Mouse (Mus musculus) heart, adult 18-20 months (tissue): Measurements from ENCODE around the gene Gmfg. TPM values are rescaled to one million over a fixed set of nuclear protein-coding genes. Genes with fewer than 3 reads are reported as not detected.

Experiments
- DNase-seq, 2 experiments: peaks; one replicate each; pipeline ENCODE4 v3.0.0; 2021 to 2022; ENCODE audit warnings: mixed read lengths in 1 of 2
- total RNA-seq, 2 experiments: library from RNA; stranded (reverse); gene quantifications; 2 replicates each; pipeline ENCODE4 v1.2.3; 2021

Gmfg gene
- total RNA-seq, 2 experiments from 2014 or later, result 5.4 to 7.8 TPM

DNA sequence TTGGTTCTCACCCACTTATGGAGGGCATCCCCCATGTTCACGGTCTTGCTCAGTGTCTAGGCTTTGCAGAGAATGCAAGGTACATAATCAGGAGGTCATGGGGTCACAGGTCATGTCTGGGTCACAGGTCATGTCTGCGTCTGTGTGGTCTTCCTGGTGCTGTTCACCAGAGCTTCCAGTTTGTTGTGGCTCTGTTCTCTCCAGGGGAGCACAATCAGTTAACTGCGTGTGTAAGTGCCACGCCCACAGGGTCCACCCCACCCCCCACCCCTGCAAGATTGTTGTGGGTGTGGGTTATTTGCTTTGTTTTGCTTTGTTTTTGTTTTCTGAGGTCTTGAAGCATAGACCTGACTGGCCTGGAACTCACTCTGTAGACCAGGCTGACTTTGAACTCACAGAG, 46.9 kb downstream of the Gmfg start:
- no peak for DNase-seq

DNA sequence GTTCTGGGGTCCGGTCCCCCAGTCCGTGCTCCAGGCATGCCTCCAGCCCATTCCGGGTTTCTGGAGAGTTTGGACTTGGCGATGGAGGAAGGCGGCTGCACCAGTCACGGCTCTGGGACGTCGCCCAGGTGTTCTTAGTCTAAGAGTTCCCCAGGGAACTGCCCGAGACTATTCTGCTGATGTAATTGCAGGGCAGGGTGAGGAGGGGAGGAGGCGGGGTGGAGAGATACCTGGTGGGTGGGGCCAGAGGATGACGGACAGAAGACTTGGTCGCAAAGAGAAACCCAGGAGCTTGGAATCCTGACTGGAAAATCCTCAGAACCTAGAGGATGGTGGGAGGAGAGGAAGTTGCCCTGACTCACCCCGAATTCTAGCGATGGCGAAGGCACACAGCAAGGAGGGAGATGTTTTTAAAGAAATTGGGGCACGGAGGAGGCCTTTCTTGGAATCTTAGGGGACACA, 50.8 kb downstream of the Gmfg start:
- peak; percentile 8 to 9 for DNase-seq

DNA sequence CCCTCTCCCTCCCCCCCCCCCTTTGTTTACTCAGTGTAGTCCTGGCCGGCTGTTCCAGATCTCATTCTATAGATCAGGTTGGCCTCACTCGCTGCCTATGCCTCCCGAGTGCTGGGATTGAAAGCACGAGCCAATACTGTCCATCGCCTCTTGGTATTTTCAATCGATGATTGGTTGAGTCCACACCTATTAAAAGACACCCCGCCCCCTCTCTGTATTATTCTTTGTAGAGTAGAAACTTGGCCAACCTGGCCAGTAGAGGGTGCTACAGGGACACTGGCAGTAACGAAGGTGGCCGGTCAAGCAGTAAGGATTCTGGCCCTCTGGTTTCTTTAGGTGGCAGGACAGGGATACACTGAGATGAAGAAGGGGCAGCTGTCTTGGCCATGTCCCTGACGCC, 53.2 kb downstream of the Gmfg start:
- peak; percentile 27 to 60 for DNase-seq

DNA sequence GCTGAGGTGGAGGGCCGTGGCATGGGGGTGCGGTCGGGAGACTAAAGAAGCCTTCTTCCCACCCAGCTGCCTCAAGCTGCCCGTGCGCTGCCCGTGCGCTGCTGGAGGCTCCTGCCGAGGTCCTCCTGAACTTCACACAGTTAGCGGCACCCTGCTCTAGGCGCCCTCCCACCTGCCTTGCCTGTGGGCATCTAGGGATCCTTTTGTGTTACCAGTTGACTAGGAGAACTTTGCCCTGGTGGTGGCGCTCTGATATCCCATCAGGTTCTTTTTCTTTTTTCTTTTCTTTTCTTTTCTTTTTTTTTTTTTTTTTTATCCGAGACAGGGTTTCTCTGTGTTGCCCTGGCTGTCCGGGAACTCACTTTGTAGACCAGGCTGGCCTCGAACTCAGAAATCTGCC, 53.7 kb downstream of the Gmfg start:
- no peak for DNase-seq

DNA sequence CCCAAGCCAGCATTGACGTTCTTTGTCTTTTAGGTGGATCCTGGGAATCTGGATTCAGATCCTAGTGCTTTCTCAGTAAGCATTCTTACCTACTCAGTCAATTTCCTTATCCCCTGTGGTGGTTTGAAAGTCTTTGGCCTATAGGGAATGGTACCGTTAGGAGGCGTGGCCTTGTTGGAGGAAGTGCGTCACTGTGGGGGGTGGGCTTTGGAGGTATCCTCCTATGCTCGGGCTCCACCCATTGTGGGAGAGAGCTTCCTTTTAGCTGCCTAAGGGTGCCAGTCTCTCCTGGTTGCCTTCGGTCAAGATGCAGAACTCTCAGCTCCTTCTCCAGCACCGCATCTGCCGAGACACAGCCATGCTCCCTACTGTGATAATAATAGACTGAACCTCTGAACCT, 55.1 kb downstream of the Gmfg start:
- no peak for DNase-seq

DNA sequence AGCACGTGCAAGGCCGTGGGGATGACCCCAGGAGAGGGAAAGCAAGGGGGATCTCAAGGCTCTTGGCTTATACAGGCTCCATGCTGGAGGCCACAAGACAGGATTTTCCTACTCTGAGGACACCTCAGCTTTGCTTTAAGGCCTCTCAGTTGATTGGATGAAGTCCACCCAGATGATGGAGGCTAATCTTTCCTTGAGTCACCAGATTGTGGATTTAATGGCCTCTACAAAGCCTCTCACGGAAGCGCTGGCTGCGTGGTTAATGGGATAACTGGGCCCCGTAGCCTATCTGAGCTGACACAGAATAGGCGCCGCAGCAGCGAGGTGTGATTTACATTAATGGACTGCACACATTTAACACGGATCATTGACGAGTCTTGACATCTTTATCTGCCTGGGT, 58.2 kb downstream of the Gmfg start:
- no peak for DNase-seq

Other genes starting within 250 kb of the Gmfg start
- 10 to 100 TPM; 11.5 to 12.4 TPM for gene Eid2, start 169.6 kb upstream of the Gmfg start, total RNA-seq
- 10 to 100 TPM; 13.9 to 15.5 TPM for gene Eid2b, start 159.7 kb upstream of the Gmfg start, total RNA-seq
- gene Selenov, start 146.3 kb upstream of the Gmfg start, total RNA-seq, result not detected
- gene Dll3, start 135.2 kb upstream of the Gmfg start, total RNA-seq, result not detected
- gene Timm50, start 125.4 kb upstream of the Gmfg start, total RNA-seq, result 10 to 100 TPM; 66.3 to 66.6 TPM
- 10 to 100 TPM; 53.4 to 60.9 TPM for gene Supt5, start 98.7 kb upstream of the Gmfg start, total RNA-seq
- gene Rps16, start 86.8 kb upstream of the Gmfg start, total RNA-seq, result 100 to 1,000 TPM; 517 to 602 TPM
- 10 to 100 TPM; 11.3 to 13.4 TPM for gene Plekhg2, start 64.8 kb upstream of the Gmfg start, total RNA-seq
- 10 to 100 TPM; 18.4 to 27.3 TPM for gene Zfp36, start 57.2 kb upstream of the Gmfg start, total RNA-seq
- 10 to 100 TPM; 21.8 TPM for gene Med29, start 44.7 kb upstream of the Gmfg start, total RNA-seq
- gene Paf1, start 44.5 kb upstream of the Gmfg start, total RNA-seq, result 10 to 100 TPM; 39.5 to 44.5 TPM
- under 1 TPM; 0.46 to 0.65 TPM for gene Lrfn1, start 14.5 kb downstream of the Gmfg start, total RNA-seq
- not detected for gene Ifnl2, start 73.0 kb downstream of the Gmfg start, total RNA-seq
- gene Ifnl3, start 85.4 kb downstream of the Gmfg start, total RNA-seq, result not detected
- gene Sycn, start 103.4 kb downstream of the Gmfg start, total RNA-seq, result not detected
- not detected for gene Nccrp1, start 109.8 kb downstream of the Gmfg start, total RNA-seq
- gene Samd4b, start 160.7 kb downstream of the Gmfg start, total RNA-seq, result 10 to 100 TPM; 19.6 to 22.1 TPM
- gene Pak4, start 160.7 kb downstream of the Gmfg start, total RNA-seq, result 1 to 10 TPM; 8.8 to 9.9 TPM
- not detected for gene Acp7, start 193.9 kb downstream of the Gmfg start, total RNA-seq